Mouse (Mus musculus) limb, embryonic 14.5 days (tissue): ENCODE measurements around the gene Prnd. TPM values are rescaled to one million over a fixed set of nuclear protein-coding genes. Genes with fewer than 3 reads are reported as not detected.

Experiments
- ATAC-seq: fragments of 200-750 bp; cut with Nextera tagmentation; 2 replicates; pipeline ENCODE4 v1.8.0; 2017; ENCODE audit warnings: low read depth, moderate number of reproducible peaks, moderate TSS enrichment; ENCODE audit not compliant: low FRiP score
- DNase-seq: peaks from one replicate; pipeline ENCODE4 v3.0.0-alpha.2; 2015; ENCODE audit warnings: low spot score
- H3K27ac ChIP-seq: fragments of 300-500 bp; sonication (generic); replicated peaks from 2 replicates; pipeline ENCODE4 v1.5.1; 2014; ENCODE audit warnings: low read depth, mild to moderate bottlenecking, low read length, moderate library complexity, mixed read lengths
- H3K27me3 ChIP-seq: fragments of 300-500 bp; sonication (generic); 2 replicates; pipeline ENCODE4 v1.6.1; 2014; ENCODE audit warnings: low read length, mixed read lengths; ENCODE audit not compliant: control insufficient read depth, insufficient read depth
- H3K36me3 ChIP-seq: fragments of 300-500 bp; sonication (generic); 2 replicates; pipeline ENCODE4 v1.6.1; 2014; ENCODE audit warnings: mild to moderate bottlenecking, low read length, moderate library complexity, mixed read lengths; ENCODE audit not compliant: control insufficient read depth, insufficient read depth
- H3K4me1 ChIP-seq: fragments of 300-500 bp; sonication (generic); 2 replicates; pipeline ENCODE4 v1.6.1; 2014; ENCODE audit warnings: antibody characterized with exemption, low read length, mixed read lengths; ENCODE audit not compliant: control insufficient read depth, insufficient read depth
- H3K4me2 ChIP-seq: fragments of 300-500 bp; sonication (generic); replicated peaks from 2 replicates; pipeline ENCODE4 v1.6.1; 2014; ENCODE audit warnings: low read depth, mild to moderate bottlenecking, low read length, moderate library complexity; ENCODE audit not compliant: severe bottlenecking
- H3K4me3 ChIP-seq: fragments of 300-500 bp; sonication (generic); replicated peaks from 2 replicates; pipeline ENCODE4 v1.5.1; 2014; ENCODE audit warnings: low read length
- H3K9ac ChIP-seq: fragments of 300-500 bp; sonication (generic); 2 replicates; pipeline ENCODE4 v1.6.1; 2014; ENCODE audit warnings: mild to moderate bottlenecking, low read depth, low read length, moderate library complexity; ENCODE audit not compliant: severe bottlenecking
- H3K9me3 ChIP-seq: fragments of 300-500 bp; sonication (generic); 2 replicates; pipeline ENCODE4 v1.6.1; 2016; ENCODE audit warnings: low read length; ENCODE audit not compliant: control insufficient read depth
- POLR2A ChIP-seq: fragments of 200-500 bp; IDR thresholded peaks from 2 replicates; pipeline ENCODE4 v1.8.0; 2012; ENCODE audit warnings: inconsistent platforms, mild to moderate bottlenecking, moderate library complexity, borderline replicate concordance; ENCODE audit not compliant: insufficient read depth, insufficient read length; ENCODE audit errors: extremely low read depth
- WGBS: fragments of 180-500 bp; shearing (Covaris S2); extraction: QIAGEN DNeasy Blood & Tissue Kit; methylation state at CpG from one replicate; pipeline ENCODE4 v1.1.7; 2014; 5-methylcytosine and 5-hydroxymethylcytosine counted together
- polyA plus RNA-seq, 2 experiments: library from polyadenylated mRNA; depleted of rRNA in 1 of 2; stranded (reverse) in 1 of 2; unstranded in 1 of 2; fragments of >200 nt; fragmentation: Nextera tagmentation in 1 of 2; extraction: Ambion mirVana in 1 of 2; gene quantifications; 2 replicates each; pipeline versions ENCODE4 v1.2.1 to v1.2.3; 2012 to 2014

Prnd gene
- polyA plus RNA-seq, 2 experiments = 41.2 to 50.5 TPM

- DNase-seq = no peak
- Histone ChIP-seq H3K27me3 (peaks cover 18% of the 10 kb centered on the region; the same call in 1 of the 2 replicates), H3K4me1 (no peaks in the 10 kb centered on the region; the same call in 1 of the 2 replicates), H3K4me2 (no peak overlapping the region), H3K9ac (no peak overlapping the region), H3K27ac (no peak overlapping the region), H3K36me3 (no peaks in the 10 kb centered on the region), H3K9me3 (no peaks in the 10 kb centered on the region), H3K4me3 (no peak overlapping the region)
- no peak for ATAC-seq
- WGBS = 78% methylated on average over 7 of the region's 7 CpGs
- TF ChIP-seq POLR2A = no peak
Measured at GRCm38 (mm10) chr2:131956336-131957256, 5.9 kb downstream of the Prnd start.

- H3K36me3 ChIP-seq = no peaks in the 10 kb centered on the region
- ATAC-seq (no peak), DNase-seq (peak; percentile 29)
- no peak overlapping the region for H3K27ac ChIP-seq
- H3K4me1 ChIP-seq = no peaks in the 10 kb centered on the region; the same call in 1 of the 2 replicates
- no peak overlapping the region for H3K4me3 ChIP-seq
- WGBS = 52% methylated on average over 9 of the region's 9 CpGs
- H3K4me2 ChIP-seq = no peak overlapping the region
- TF ChIP-seq POLR2A = no peak
- no peaks in the 10 kb centered on the region for H3K9me3 ChIP-seq
- no peak overlapping the region for H3K9ac ChIP-seq
- H3K27me3 ChIP-seq = peaks cover 18% of the 10 kb centered on the region; the same call in 1 of the 2 replicates
Measured at GRCm38 (mm10) chr2:131957731-131958222, 7.1 kb downstream of the Prnd start.

- no peaks in the 10 kb centered on the region for H3K27me3 ChIP-seq
- ATAC-seq (no peak), DNase-seq (no peak)
- H3K27ac ChIP-seq = no peak overlapping the region
- H3K36me3 ChIP-seq = no peaks in the 10 kb centered on the region
- no peaks in the 10 kb centered on the region for H3K9me3 ChIP-seq
- 80% methylated on average over 2 of the region's 2 CpGs for WGBS
- no peak for TF ChIP-seq POLR2A
- no peak overlapping the region for H3K4me3 ChIP-seq
- no peak overlapping the region for H3K9ac ChIP-seq
- no peaks in the 10 kb centered on the region for H3K4me1 ChIP-seq
- no peak overlapping the region for H3K4me2 ChIP-seq
Measured at GRCm38 (mm10) chr2:131961671-131962070, 11.0 kb downstream of the Prnd start.

DNA sequence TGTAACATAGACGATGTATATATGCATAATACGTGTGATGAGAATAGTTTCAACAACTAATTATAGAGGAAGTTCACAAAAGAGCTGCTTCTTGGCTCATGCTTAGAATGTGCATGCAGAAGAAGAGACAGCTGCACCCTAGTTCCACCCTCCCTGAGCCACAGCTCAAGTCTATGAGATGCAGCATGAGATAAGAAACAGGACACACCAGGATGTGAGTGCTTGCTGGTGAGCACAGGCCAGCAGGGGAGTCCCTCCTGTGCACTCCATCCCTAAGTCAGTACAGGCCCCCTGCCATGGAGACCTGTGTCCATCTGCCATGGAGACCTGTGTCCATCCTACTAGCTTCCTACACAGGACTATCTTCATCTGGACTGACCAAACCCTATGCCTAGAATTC lies 19.9 kb downstream of the Prnd start:
- no peaks in the 10 kb centered on the region for H3K9me3 ChIP-seq

GRCm38 (mm10) chr2:131971098-131971497 lies 20.4 kb downstream of the Prnd start:
- Histone ChIP-seq H3K4me3 (no peak overlapping the region), H3K27me3 (no peaks in the 10 kb centered on the region), H3K4me1 (no peaks in the 10 kb centered on the region), H3K36me3 (no peaks in the 10 kb centered on the region), H3K9me3 (no peaks in the 10 kb centered on the region), H3K9ac (no peak overlapping the region), H3K27ac (no peak overlapping the region), H3K4me2 (no peak overlapping the region)
- no peak for TF ChIP-seq POLR2A
- ATAC-seq (no peak), DNase-seq (no peak)
- WGBS = 76% methylated on average over 4 of the region's 4 CpGs

More for the DNA sequence above, 19.9 kb downstream of the Prnd start:
- no peak overlapping the region for H3K27ac ChIP-seq
- no peak overlapping the region for H3K9ac ChIP-seq
- no peaks in the 10 kb centered on the region for H3K36me3 ChIP-seq
- no peak for TF ChIP-seq POLR2A
- no peak overlapping the region for H3K4me2 ChIP-seq
- H3K27me3 ChIP-seq = no peaks in the 10 kb centered on the region
- no peak overlapping the region for H3K4me3 ChIP-seq
- DNase-seq (no peak), ATAC-seq (no peak)
- WGBS = 83% methylated on average over 2 of the region's 2 CpGs
- no peaks in the 10 kb centered on the region for H3K4me1 ChIP-seq
